Mouse (Mus musculus): ENCODE results near the gene Ndufv1. TPM values are rescaled to one million over a fixed set of nuclear protein-coding genes. Genes with fewer than 3 reads are reported as not detected.
A peak's percentile ranks its signal among the peaks of the same experiment; 100 is the strongest.
"Not testable (repeated sequence)": the region's sequence is repeated elsewhere in the genome, so short reads cannot be mapped to it uniquely, and the experiment has no call there.

Ndufv1 gene
- polyA plus RNA-seq, 1 experiment from 2014 or later, result 199 TPM

DNA sequence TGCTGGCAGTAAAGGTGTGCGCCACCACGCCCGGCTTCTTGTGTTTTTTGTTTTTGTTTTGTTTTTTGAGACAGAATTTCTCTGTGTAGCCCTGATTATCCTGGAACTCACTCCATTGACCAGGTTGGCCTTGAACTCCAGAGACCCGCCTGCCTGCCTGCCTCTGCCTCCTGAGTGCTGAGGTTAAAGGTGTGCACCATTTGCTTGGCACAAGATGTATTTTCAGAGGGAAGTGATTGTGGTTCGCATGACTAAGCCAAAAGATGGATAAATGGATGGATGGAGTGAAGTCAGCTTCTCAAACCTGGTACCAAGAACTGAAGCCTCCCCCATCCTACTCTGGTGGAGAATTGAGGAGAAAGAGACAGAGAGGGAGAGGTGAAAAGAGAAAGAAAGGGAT, 42.0 kb upstream of the Ndufv1 start:
- no peak overlapping the region for H3K4me3 ChIP-seq
- no peak overlapping the region for H3K4me2 ChIP-seq (replicated peaks)
- H3K27me3 ChIP-seq, result no peaks in the 10 kb centered on the region
- 0 out of 2 replicates have a peak, but pooled peaks cover 3% of the 10 kb centered on the region for H3K4me1 ChIP-seq
- H3K9me3 ChIP-seq, result no peaks in the 10 kb centered on the region
- WGBS, result 87% methylated on average over 5 of the region's 5 CpGs
- no peak overlapping the region for H3K27ac ChIP-seq
- H3K36me3 ChIP-seq, result no peaks in the 10 kb centered on the region
- ATAC-seq (ENCODE audit: low FRiP score, low read depth), result no peak
- H3K9ac ChIP-seq, result no peak overlapping the region

DNA sequence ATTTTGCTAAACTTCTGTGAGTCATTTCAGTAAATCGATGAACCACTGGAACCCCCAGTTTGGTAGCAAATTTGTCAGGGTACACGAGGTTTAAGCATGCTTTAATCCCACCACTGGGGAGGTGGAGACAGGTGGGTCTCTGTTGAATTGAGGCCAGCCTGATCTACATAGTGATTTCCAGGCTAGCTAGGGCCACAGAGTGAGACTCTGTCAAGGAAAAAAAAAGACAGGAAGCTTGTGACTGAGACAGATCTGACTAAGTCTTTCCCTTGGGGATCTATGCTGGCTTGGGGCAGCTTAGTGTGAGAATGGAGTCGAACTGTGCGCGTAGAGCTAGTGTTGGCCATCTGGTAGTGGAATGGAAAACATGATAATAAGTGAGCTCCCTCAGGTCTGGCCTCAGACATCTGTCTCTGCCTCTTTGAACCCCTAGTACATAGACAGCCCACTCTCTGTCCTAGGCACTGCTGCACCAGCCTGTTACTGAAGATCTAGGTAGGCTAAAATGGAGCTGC, 40.0 kb upstream of the Ndufv1 start:
- Histone ChIP-seq H3K27me3 (no peaks in the 10 kb centered on the region), H3K9me3 (no peaks in the 10 kb centered on the region), H3K4me1 (0 out of 2 replicates have a peak, but pooled peaks cover 3% of the 10 kb centered on the region), H3K9ac (no peak overlapping the region), H3K27ac (no peak overlapping the region), H3K36me3 (no peaks in the 10 kb centered on the region), H3K4me2 (replicated peaks) (no peak overlapping the region), H3K4me3 (no peak overlapping the region)
- 78% methylated on average over 5 of the region's 5 CpGs for WGBS
- no peak for ATAC-seq (ENCODE audit: low FRiP score, low read depth)

- WGBS, result 52% methylated on average over 10 of the region's 10 CpGs
- no peaks in the 10 kb centered on the region for H3K27me3 ChIP-seq
- H3K27ac ChIP-seq, result no peak overlapping the region
- H3K4me1 ChIP-seq, result 0 out of 2 replicates have a peak, but pooled peaks cover 3% of the 10 kb centered on the region
- H3K9me3 ChIP-seq, result no peaks in the 10 kb centered on the region
- no peak overlapping the region for H3K9ac ChIP-seq
- no peaks in the 10 kb centered on the region for H3K36me3 ChIP-seq
- H3K4me3 ChIP-seq, result no peak overlapping the region
- H3K4me2 ChIP-seq (replicated peaks), result no peak overlapping the region
- no peak for ATAC-seq (ENCODE audit: low FRiP score, low read depth)
Measured at GRCm38 (mm10) chr19:4051741-4052515, 39.3 kb upstream of the Ndufv1 start.

DNA sequence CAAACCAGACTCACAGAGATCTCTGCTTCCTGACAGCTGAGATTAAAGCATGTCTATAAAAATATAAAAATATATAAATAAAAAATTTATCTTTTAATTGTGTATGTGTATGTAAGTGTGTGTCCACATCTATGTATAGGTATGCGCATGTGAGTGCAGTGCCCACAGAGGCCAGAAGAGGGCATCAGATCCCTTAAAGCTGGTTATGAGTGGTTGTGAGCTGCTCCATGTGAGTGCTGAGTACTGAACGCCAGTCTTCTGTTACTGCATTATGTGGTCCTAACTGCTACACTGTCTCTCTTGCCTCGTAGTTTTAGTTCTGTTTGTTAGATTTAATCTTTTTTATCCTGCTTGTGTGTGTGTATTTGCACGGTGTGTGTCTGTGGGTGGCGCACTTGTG, 38.4 kb upstream of the Ndufv1 start:
- no peak overlapping the region for H3K27ac ChIP-seq
- H3K9ac ChIP-seq, result no peak overlapping the region
- no peak overlapping the region for H3K4me2 ChIP-seq (replicated peaks)
- no peaks in the 10 kb centered on the region for H3K9me3 ChIP-seq
- 94% methylated on average over 5 of the region's 5 CpGs for WGBS
- peaks cover 2% of the 10 kb centered on the region; the same call in 1 of the 2 replicates for H3K4me1 ChIP-seq
- H3K4me3 ChIP-seq, result no peak overlapping the region
- no peak for ATAC-seq (ENCODE audit: low FRiP score, low read depth)
- H3K27me3 ChIP-seq, result no peaks in the 10 kb centered on the region
- no peaks in the 10 kb centered on the region for H3K36me3 ChIP-seq

DNA sequence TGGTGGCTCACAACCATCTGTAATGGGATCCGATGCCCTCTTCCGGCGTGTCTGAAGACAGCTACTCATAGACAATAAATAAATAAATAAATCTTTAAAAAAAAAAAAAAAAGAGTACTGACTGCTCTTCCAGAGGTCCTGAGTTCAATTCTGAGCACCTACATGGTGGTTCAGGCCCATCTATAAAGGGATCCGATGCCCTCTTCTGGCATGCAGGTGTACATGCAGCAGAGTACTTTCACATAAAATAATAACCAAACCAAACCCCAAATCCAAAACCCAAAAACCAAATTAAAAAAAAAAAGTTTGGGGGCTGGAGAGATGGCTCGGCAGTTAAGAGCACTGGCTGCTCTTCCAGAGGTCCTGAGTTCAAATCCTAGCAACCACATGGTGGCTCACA, 36.5 kb upstream of the Ndufv1 start:
- ATAC-seq (ENCODE audit: low FRiP score, low read depth); H3K27ac ChIP-seq: not testable (repeated sequence)
- WGBS, result 86% methylated on average over 5 of the region's 5 CpGs

DNA sequence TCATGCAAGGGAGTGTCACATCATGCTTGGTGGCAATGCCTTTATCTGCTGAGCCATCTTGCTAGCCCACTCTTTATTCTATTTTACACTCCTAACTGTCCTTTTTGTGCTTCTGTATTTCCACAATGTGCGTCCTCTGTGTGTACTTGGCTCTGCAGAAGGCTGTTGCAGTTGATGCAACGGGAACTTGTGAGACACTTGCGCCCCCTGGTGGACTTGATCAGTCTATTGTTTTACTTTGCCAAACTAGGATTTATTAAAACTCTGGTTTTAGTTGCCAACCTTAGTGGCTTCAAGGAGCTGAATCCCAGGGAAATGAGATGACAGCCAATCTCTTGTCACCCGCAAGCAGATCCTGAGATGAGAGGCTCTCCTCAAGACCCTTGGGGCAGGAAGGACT, 35.3 kb upstream of the Ndufv1 start:
- no peaks in the 10 kb centered on the region for H3K27me3 ChIP-seq
- H3K27ac ChIP-seq, result no peak overlapping the region
- H3K9ac ChIP-seq, result no peak overlapping the region
- peaks cover 5% of the 10 kb centered on the region; the same call in 1 of the 2 replicates for H3K4me1 ChIP-seq
- H3K9me3 ChIP-seq, result no peaks in the 10 kb centered on the region
- H3K4me2 ChIP-seq (replicated peaks), result no peak overlapping the region
- no peaks in the 10 kb centered on the region for H3K36me3 ChIP-seq
- 20% methylated on average over 4 of the region's 4 CpGs for WGBS
- no peak overlapping the region for H3K4me3 ChIP-seq
- ATAC-seq (ENCODE audit: low FRiP score, low read depth), result no peak

More for the DNA sequence above, 36.5 kb upstream of the Ndufv1 start:
- H3K9ac ChIP-seq; H3K9me3 ChIP-seq; H3K36me3 ChIP-seq; H3K4me3 ChIP-seq; H3K27me3 ChIP-seq; H3K4me2 ChIP-seq (replicated peaks); H3K4me1 ChIP-seq: not testable (repeated sequence)

GRCm38 (mm10) chr19:4046866-4047254, 34.3 kb upstream of the Ndufv1 start:
- Histone ChIP-seq H3K27me3 (no peaks in the 10 kb centered on the region), H3K9me3 (no peaks in the 10 kb centered on the region), H3K4me2 (replicated peaks) (no peak overlapping the region), H3K4me3 (no peak overlapping the region), H3K9ac (no peak overlapping the region), H3K4me1 (peaks cover 5% of the 10 kb centered on the region; the same call in 1 of the 2 replicates), H3K27ac (no peak overlapping the region), H3K36me3 (no peaks in the 10 kb centered on the region)
- ATAC-seq (ENCODE audit: low FRiP score, low read depth), result no peak
- 78% methylated on average over 8 of the region's 8 CpGs for WGBS

- H3K4me3 ChIP-seq, result no peak within 1 kb of the TSS
- H3K9ac ChIP-seq, result no peak within 1 kb of the TSS
- WGBS, result 63% methylated on average over 16 of the region's 16 CpGs
- ATAC-seq (ENCODE audit: low FRiP score, low read depth), result no peak
- H3K4me1 ChIP-seq, result peaks cover 5% of the 10 kb centered on the region; the same call in 1 of the 2 replicates
- H3K27ac ChIP-seq, result no peak within 1 kb of the TSS
- H3K9me3 ChIP-seq, result no peaks in the 10 kb centered on the region
- H3K27me3 ChIP-seq, result no peaks in the 10 kb centered on the region
- H3K36me3 ChIP-seq, result no peaks in the 10 kb centered on the region
- H3K4me2 ChIP-seq (replicated peaks), result peak within 1 kb of the TSS; percentile 22; the same call in 1 of the 2 replicates
Measured at GRCm38 (mm10) chr19:4045966-4046865, 33.6 kb upstream of the Ndufv1 start, which contains the start of gene Gstp2. TSS of gene Gstp2 (minus strand) at chr19:4046023.

DNA sequence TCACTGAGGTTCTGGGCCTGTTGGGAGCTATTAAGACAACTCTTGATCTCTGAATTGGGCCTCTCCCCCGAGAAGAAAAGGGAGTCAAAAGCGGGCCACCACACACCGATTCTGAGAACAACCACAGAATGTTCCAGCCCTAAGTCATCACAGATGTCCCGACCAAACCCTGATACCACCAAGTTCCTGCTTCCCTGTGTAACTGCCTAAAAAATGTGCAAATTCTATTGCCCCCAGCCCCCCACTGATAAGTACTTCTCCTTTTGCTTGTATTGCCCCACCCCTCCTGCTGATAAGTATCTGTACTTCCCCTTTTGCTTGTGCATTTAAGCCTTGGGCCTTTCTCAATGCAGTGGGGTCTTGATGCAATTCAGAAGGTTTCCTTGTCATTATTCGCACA, 31.5 kb upstream of the Ndufv1 start:
- H3K9me3 ChIP-seq; H3K9ac ChIP-seq; H3K27me3 ChIP-seq; ATAC-seq (ENCODE audit: low FRiP score, low read depth); H3K27ac ChIP-seq; H3K36me3 ChIP-seq; H3K4me1 ChIP-seq; H3K4me3 ChIP-seq; H3K4me2 ChIP-seq (replicated peaks): not testable (repeated sequence)
- WGBS, result 92% methylated on average over 5 of the region's 5 CpGs

- Histone ChIP-seq H3K4me3 (no peak overlapping the region), H3K4me2 (replicated peaks) (no peak overlapping the region), H3K4me1 (peaks cover 12% of the 10 kb centered on the region; the same call in 1 of the 2 replicates), H3K27ac (no peak overlapping the region), H3K36me3 (no peaks in the 10 kb centered on the region), H3K27me3 (no peaks in the 10 kb centered on the region), H3K9me3 (no peaks in the 10 kb centered on the region), H3K9ac (no peak overlapping the region)
- WGBS, result 73% methylated on average over 14 of the region's 14 CpGs
- ATAC-seq (ENCODE audit: low FRiP score, low read depth), result no peak
Measured at GRCm38 (mm10) chr19:4042124-4042523, 29.5 kb upstream of the Ndufv1 start.

DNA sequence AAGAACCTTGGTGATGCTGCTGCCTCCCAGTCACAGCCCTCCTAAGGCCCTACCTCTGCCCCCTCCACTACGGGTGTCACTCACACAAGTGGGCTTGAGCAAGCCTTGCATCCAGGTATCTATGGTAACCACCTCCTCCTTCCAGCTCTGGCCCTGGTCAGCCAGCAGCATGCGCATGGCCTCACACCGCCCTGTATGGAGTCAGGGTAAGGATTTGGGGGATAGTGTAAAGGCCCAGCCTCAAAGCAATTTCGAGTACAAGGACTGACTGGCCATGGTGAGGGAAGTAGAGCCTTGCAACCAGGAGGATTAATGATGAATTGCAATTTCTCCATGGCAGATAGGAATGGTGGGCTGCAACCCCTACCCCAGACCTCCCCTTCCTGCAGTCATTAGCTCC, 28.9 kb upstream of the Ndufv1 start:
- 89% methylated on average over 3 of the region's 4 CpGs for WGBS

DNA sequence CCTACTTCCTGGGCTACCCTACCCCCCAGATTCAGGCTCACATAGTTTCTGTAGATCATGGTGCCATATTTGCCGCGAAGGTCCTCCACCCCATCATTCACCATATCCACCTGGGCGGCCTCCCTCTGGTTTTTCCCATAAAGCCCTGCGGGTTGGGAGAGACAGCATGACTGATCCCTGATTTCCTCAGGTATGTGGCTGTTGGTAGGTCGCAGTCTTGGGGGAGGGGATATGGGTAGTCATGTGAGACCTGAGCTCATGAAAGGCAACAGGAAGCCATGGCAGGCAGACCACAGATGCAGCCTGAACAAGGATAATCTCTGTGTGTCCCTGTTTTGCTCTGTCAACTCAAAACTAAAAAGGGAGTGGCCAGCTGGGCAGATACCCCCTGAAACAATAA, 28.3 kb upstream of the Ndufv1 start:
- not testable (repeated sequence) for H3K9ac ChIP-seq; H3K4me2 ChIP-seq (replicated peaks); H3K9me3 ChIP-seq; H3K27me3 ChIP-seq; ATAC-seq (ENCODE audit: low FRiP score, low read depth); H3K36me3 ChIP-seq; H3K4me3 ChIP-seq; H3K27ac ChIP-seq
- 80% methylated on average over 5 of the region's 5 CpGs for WGBS
- H3K4me1 ChIP-seq, result peaks cover 18% of the 10 kb centered on the region

More for the DNA sequence above, 28.9 kb upstream of the Ndufv1 start:
- H3K27ac ChIP-seq; ATAC-seq (ENCODE audit: low FRiP score, low read depth); H3K4me3 ChIP-seq; H3K4me2 ChIP-seq (replicated peaks); H3K27me3 ChIP-seq; H3K36me3 ChIP-seq; H3K9me3 ChIP-seq; H3K9ac ChIP-seq: not testable (repeated sequence)
- H3K4me1 ChIP-seq, result peaks cover 15% of the 10 kb centered on the region
